Mouse (Mus musculus): ENCODE results near the gene Zfp646. TPM values are rescaled to one million over a fixed set of nuclear protein-coding genes. Genes with fewer than 3 reads are reported as not detected.

Zfp646 gene
- polyA plus RNA-seq, 1 experiment = 42.5 TPM

- H3K9me3 ChIP-seq (replicated peaks; ENCODE audit: control insufficient read depth, insufficient read depth, low read length, poor library complexity, severe bottlenecking) = no peaks in the 10 kb centered on the region
- no peaks in the 10 kb centered on the region for H3K36me3 ChIP-seq (ENCODE audit: control insufficient read depth, insufficient read depth, low read length, poor library complexity, severe bottlenecking)
- H3K27me3 ChIP-seq (ENCODE audit: control insufficient read depth, insufficient read depth, low read length, poor library complexity, severe bottlenecking) = no peaks in the 10 kb centered on the region
- peak overlapping the region; percentile 6 for H3K27ac ChIP-seq (ENCODE audit: insufficient read depth, low read length)
- H3K4me1 ChIP-seq (ENCODE audit: control insufficient read depth, insufficient read depth, low read length) = no peaks in the 10 kb centered on the region
- TF ChIP-seq EP300 (IDR thresholded peaks at IDR 0.05; ENCODE audit: insufficient read depth, low read depth, low read length) (0 out of 2 replicates have a peak, but pooled peaks have one; percentile 38), CTCF (IDR thresholded peaks at IDR 0.05; ENCODE audit: low read depth, low read length) (no peak)
- peak overlapping the region; percentile 73 for H3K9ac ChIP-seq (ENCODE audit: low read depth, poor library complexity, severe bottlenecking)
- peak overlapping the region; percentile 75 for H3K4me3 ChIP-seq (ENCODE audit: low read depth, low read length)
Observed at GRCm38 (mm10) chr7:127841340-127842000, 34.6 kb upstream of the Zfp646 start.

DNA sequence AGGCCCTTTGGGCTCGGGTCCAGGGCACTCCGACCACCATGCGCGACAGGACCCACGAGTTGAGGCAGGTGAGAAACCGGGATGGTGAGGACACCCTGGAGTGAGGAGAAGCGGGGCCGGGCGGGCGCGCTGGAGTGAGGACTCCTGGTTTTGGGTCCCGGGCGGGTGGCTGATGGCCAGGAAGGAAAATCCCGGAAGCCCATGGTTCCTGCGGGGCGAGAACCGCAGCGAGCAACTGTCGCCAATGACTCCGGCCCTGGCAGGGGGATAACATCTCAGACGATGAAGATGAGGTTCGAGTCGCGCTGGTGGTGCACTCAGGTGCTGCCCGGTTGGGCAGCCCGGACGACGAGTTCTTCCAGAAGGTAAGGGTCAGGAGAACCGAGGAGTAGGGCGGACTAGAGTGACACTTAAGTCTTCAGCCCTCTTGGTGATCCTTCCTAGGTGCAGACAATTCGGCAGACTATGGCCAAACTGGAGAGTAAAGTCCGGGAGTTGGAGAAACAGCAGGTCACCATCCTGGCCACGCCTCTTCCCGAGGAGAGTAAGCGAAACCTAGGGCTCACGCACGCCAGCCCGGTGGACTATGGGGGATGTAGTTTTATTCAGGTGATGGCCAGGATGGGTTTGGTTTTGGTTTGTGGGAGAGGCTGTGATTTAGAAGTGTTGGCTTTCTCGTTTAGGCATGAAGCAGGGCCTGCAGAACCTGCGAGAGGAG is 33.9 kb upstream of the Zfp646 start:
- Histone ChIP-seq H3K9me3 (replicated peaks; ENCODE audit: control insufficient read depth, insufficient read depth, low read length, poor library complexity, severe bottlenecking) (no peaks in the 10 kb centered on the region), H3K36me3 (ENCODE audit: control insufficient read depth, insufficient read depth, low read length, poor library complexity, severe bottlenecking) (no peaks in the 10 kb centered on the region), H3K27ac (ENCODE audit: insufficient read depth, low read length) (peak overlapping the region; percentile 5; the same call in 1 of the 2 replicates), H3K4me3 (ENCODE audit: low read depth, low read length) (peak overlapping the region; percentile 75), H3K4me1 (ENCODE audit: control insufficient read depth, insufficient read depth, low read length) (no peaks in the 10 kb centered on the region), H3K9ac (ENCODE audit: low read depth, poor library complexity, severe bottlenecking) (peak overlapping the region; percentile 73), H3K27me3 (ENCODE audit: control insufficient read depth, insufficient read depth, low read length, poor library complexity, severe bottlenecking) (no peaks in the 10 kb centered on the region)
- TF ChIP-seq CTCF (IDR thresholded peaks at IDR 0.05; ENCODE audit: low read depth, low read length) (no peak), EP300 (IDR thresholded peaks at IDR 0.05; ENCODE audit: insufficient read depth, low read depth, low read length) (no peak), POLR2A (IDR thresholded peaks at IDR 0.05; ENCODE audit: insufficient read depth, low read length) (peak; percentile 55)

- Histone ChIP-seq H3K27me3 (ENCODE audit: control insufficient read depth, insufficient read depth, low read length, poor library complexity, severe bottlenecking) (no peaks in the 10 kb centered on the region), H3K4me1 (ENCODE audit: control insufficient read depth, insufficient read depth, low read length) (no peaks in the 10 kb centered on the region), H3K36me3 (ENCODE audit: control insufficient read depth, insufficient read depth, low read length, poor library complexity, severe bottlenecking) (no peaks in the 10 kb centered on the region), H3K4me3 (ENCODE audit: low read depth, low read length) (no peak overlapping the region), H3K9me3 (replicated peaks; ENCODE audit: control insufficient read depth, insufficient read depth, low read length, poor library complexity, severe bottlenecking) (no peaks in the 10 kb centered on the region), H3K9ac (ENCODE audit: low read depth, poor library complexity, severe bottlenecking) (no peak overlapping the region), H3K27ac (ENCODE audit: insufficient read depth, low read length) (peak overlapping the region; percentile 9)
- TF ChIP-seq POLR2A (IDR thresholded peaks at IDR 0.05; ENCODE audit: insufficient read depth, low read length) (no peak), CTCF (IDR thresholded peaks at IDR 0.05; ENCODE audit: low read depth, low read length) (no peak), EP300 (IDR thresholded peaks at IDR 0.05; ENCODE audit: insufficient read depth, low read depth, low read length) (no peak)
Observed at GRCm38 (mm10) chr7:127849973-127850875, 25.8 kb upstream of the Zfp646 start.

GRCm38 (mm10) chr7:127850906-127851305 is 25.1 kb upstream of the Zfp646 start:
- no peak overlapping the region for H3K9ac ChIP-seq (ENCODE audit: low read depth, poor library complexity, severe bottlenecking)
- no peak overlapping the region for H3K4me3 ChIP-seq (ENCODE audit: low read depth, low read length)
- H3K4me1 ChIP-seq (ENCODE audit: control insufficient read depth, insufficient read depth, low read length) = no peaks in the 10 kb centered on the region
- no peaks in the 10 kb centered on the region for H3K36me3 ChIP-seq (ENCODE audit: control insufficient read depth, insufficient read depth, low read length, poor library complexity, severe bottlenecking)
- H3K9me3 ChIP-seq (replicated peaks; ENCODE audit: control insufficient read depth, insufficient read depth, low read length, poor library complexity, severe bottlenecking) = no peaks in the 10 kb centered on the region
- H3K27me3 ChIP-seq (ENCODE audit: control insufficient read depth, insufficient read depth, low read length, poor library complexity, severe bottlenecking) = no peaks in the 10 kb centered on the region
- peak overlapping the region; percentile 9 for H3K27ac ChIP-seq (ENCODE audit: insufficient read depth, low read length)
- TF ChIP-seq POLR2A (IDR thresholded peaks at IDR 0.05; ENCODE audit: insufficient read depth, low read length) (no peak), EP300 (IDR thresholded peaks at IDR 0.05; ENCODE audit: insufficient read depth, low read depth, low read length) (no peak), CTCF (IDR thresholded peaks at IDR 0.05; ENCODE audit: low read depth, low read length) (no peak)

DNA sequence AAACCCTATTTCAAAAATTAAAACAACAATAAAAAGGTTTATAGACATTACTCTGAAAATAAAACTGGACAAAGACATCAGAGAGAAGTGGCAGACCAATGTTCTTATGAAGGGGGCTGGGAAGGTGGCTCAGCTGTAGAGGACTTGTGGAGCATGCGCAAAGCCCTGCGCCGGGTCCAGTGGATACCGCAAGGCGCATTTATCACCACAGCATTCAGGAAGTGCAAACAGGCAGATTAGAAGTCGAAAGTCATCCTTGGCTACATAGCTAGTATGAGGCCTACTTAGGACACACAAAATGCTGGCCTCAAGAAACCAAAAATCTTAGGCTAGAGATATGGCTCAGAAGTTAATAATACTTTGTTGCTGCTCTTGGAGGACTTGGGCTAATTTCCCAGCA is 17.8 kb upstream of the Zfp646 start:
- Histone ChIP-seq H3K27me3 (ENCODE audit: control insufficient read depth, insufficient read depth, low read length, poor library complexity, severe bottlenecking) (no peaks in the 10 kb centered on the region), H3K36me3 (ENCODE audit: control insufficient read depth, insufficient read depth, low read length, poor library complexity, severe bottlenecking) (no peaks in the 10 kb centered on the region)
- TF ChIP-seq POLR2A (IDR thresholded peaks at IDR 0.05; ENCODE audit: insufficient read depth, low read length) = no peak

More for the DNA sequence above, 17.8 kb upstream of the Zfp646 start:
- H3K9ac ChIP-seq (ENCODE audit: low read depth, poor library complexity, severe bottlenecking) = no peak overlapping the region
- no peak overlapping the region for H3K27ac ChIP-seq (ENCODE audit: insufficient read depth, low read length)
- H3K4me1 ChIP-seq (ENCODE audit: control insufficient read depth, insufficient read depth, low read length) = no peaks in the 10 kb centered on the region
- H3K9me3 ChIP-seq (replicated peaks; ENCODE audit: control insufficient read depth, insufficient read depth, low read length, poor library complexity, severe bottlenecking) = no peaks in the 10 kb centered on the region
- H3K4me3 ChIP-seq (ENCODE audit: low read depth, low read length) = no peak overlapping the region
